Mouse (Mus musculus): ENCODE measurements around the gene Akap5. TPM values are rescaled to one million over a fixed set of nuclear protein-coding genes. Genes with fewer than 3 reads are reported as not detected.

The Akap5 gene
- polyA plus RNA-seq (2015; fragmentation: Nextera tagmentation; extraction: Ambion mirVana): 1.1 and 1.5 TPM in 2 replicates

GRCm38 (mm10) chr12:76324679-76325431 lies at the start of gene Akap5:
Akap5 (plus strand) TSS chr12:76324891.
- 1% methylated on average over 53 of the region's 53 CpGs for WGBS
- H3K4me3 ChIP-seq: peak within 1 kb of the TSS; percentile 60
- H3K4me2 ChIP-seq: peak within 1 kb of the TSS; percentile 92

GRCm38 (mm10) chr12:76278209-76278608 lies 46.5 kb upstream of the Akap5 start:
- Histone ChIP-seq H3K27me3 (no peaks in the 10 kb centered on the region), H3K36me3 (peaks cover 54% of the 10 kb centered on the region), H3K9me3 (no peaks in the 10 kb centered on the region), H3K9ac (no peak overlapping the region), H3K4me3 (no peak overlapping the region), H3K4me2 (no peak overlapping the region), H3K4me1 (no peaks in the 10 kb centered on the region; the same call in 1 of the 2 replicates), H3K27ac (no peak overlapping the region)
- WGBS: 78% methylated on average over 6 of the region's 6 CpGs
- no peak for ATAC-seq (ENCODE audit: insufficient number of reproducible peaks, insufficient read depth, low FRiP score, low TSS enrichment, low read depth)

More at GRCm38 (mm10) chr12:76324679-76325431, at the start of gene Akap5:
- ATAC-seq (ENCODE audit: insufficient number of reproducible peaks, insufficient read depth, low FRiP score, low TSS enrichment, low read depth): peak; percentile 85
- H3K9me3 ChIP-seq: no peaks in the 10 kb centered on the region
- peaks cover 9% of the 10 kb centered on the region for H3K4me1 ChIP-seq
- peaks cover 13% of the 10 kb centered on the region; the same call in 1 of the 2 replicates for H3K36me3 ChIP-seq
- peaks cover 10% of the 10 kb centered on the region; the same call in 1 of the 2 replicates for H3K27me3 ChIP-seq
- H3K27ac ChIP-seq: no peak within 1 kb of the TSS
- H3K9ac ChIP-seq: peak within 1 kb of the TSS; percentile 73

- Histone ChIP-seq H3K4me1 (no peaks in the 10 kb centered on the region; the same call in 1 of the 2 replicates), H3K36me3 (peaks cover 65% of the 10 kb centered on the region), H3K9me3 (no peaks in the 10 kb centered on the region), H3K9ac (no peak overlapping the region), H3K4me3 (no peak overlapping the region), H3K27ac (no peak overlapping the region), H3K27me3 (no peaks in the 10 kb centered on the region), H3K4me2 (no peak overlapping the region)
- no peak for ATAC-seq (ENCODE audit: insufficient number of reproducible peaks, insufficient read depth, low FRiP score, low TSS enrichment, low read depth)
- 88% methylated on average over 9 of the region's 9 CpGs for WGBS
Measured at GRCm38 (mm10) chr12:76280556-76280955, 44.1 kb upstream of the Akap5 start.

- Histone ChIP-seq H3K9me3 (no peaks in the 10 kb centered on the region), H3K4me3 (no peak overlapping the region), H3K4me1 (no peaks in the 10 kb centered on the region; the same call in 1 of the 2 replicates), H3K27ac (no peak overlapping the region), H3K27me3 (no peaks in the 10 kb centered on the region), H3K36me3 (peaks cover 66% of the 10 kb centered on the region), H3K4me2 (no peak overlapping the region), H3K9ac (no peak overlapping the region)
- 91% methylated on average over 2 of the region's 2 CpGs for WGBS
- no peak for ATAC-seq (ENCODE audit: insufficient number of reproducible peaks, insufficient read depth, low FRiP score, low TSS enrichment, low read depth)
Measured at GRCm38 (mm10) chr12:76281111-76281660, 43.5 kb upstream of the Akap5 start.

GRCm38 (mm10) chr12:76282132-76282531 lies 42.6 kb upstream of the Akap5 start:
- ATAC-seq (ENCODE audit: insufficient number of reproducible peaks, insufficient read depth, low FRiP score, low TSS enrichment, low read depth): no peak
- Histone ChIP-seq H3K9me3 (no peaks in the 10 kb centered on the region), H3K27ac (no peak overlapping the region), H3K9ac (no peak overlapping the region), H3K4me3 (no peak overlapping the region), H3K36me3 (peaks cover 68% of the 10 kb centered on the region), H3K4me1 (no peaks in the 10 kb centered on the region; the same call in 1 of the 2 replicates), H3K4me2 (no peak overlapping the region), H3K27me3 (no peaks in the 10 kb centered on the region)
- 57% methylated on average over 4 of the region's 4 CpGs for WGBS

GRCm38 (mm10) chr12:76282532-76283173 lies 42.0 kb upstream of the Akap5 start:
- WGBS: 90% methylated on average over 17 of the region's 17 CpGs
- no peaks in the 10 kb centered on the region for H3K27me3 ChIP-seq
- no peak for ATAC-seq (ENCODE audit: insufficient number of reproducible peaks, insufficient read depth, low FRiP score, low TSS enrichment, low read depth)
- peaks cover 68% of the 10 kb centered on the region for H3K36me3 ChIP-seq
- H3K27ac ChIP-seq: no peak overlapping the region
- no peak overlapping the region for H3K4me2 ChIP-seq
- H3K4me3 ChIP-seq: no peak overlapping the region
- no peaks in the 10 kb centered on the region; the same call in 1 of the 2 replicates for H3K4me1 ChIP-seq
- no peak overlapping the region for H3K9ac ChIP-seq
- no peaks in the 10 kb centered on the region for H3K9me3 ChIP-seq

GRCm38 (mm10) chr12:76285418-76285817 lies 39.3 kb upstream of the Akap5 start:
- 88% methylated on average over 6 of the region's 6 CpGs for WGBS
- peaks cover 70% of the 10 kb centered on the region for H3K36me3 ChIP-seq
- ATAC-seq (ENCODE audit: insufficient number of reproducible peaks, insufficient read depth, low FRiP score, low TSS enrichment, low read depth): no peak

GRCm38 (mm10) chr12:76287986-76288385 lies 36.7 kb upstream of the Akap5 start:
- Histone ChIP-seq H3K27me3 (no peaks in the 10 kb centered on the region), H3K4me2 (no peak overlapping the region), H3K4me3 (no peak overlapping the region), H3K4me1 (no peaks in the 10 kb centered on the region), H3K27ac (no peak overlapping the region), H3K9ac (no peak overlapping the region), H3K9me3 (no peaks in the 10 kb centered on the region), H3K36me3 (peaks cover 76% of the 10 kb centered on the region)
- 74% methylated on average over 8 of the region's 8 CpGs for WGBS
- ATAC-seq (ENCODE audit: insufficient number of reproducible peaks, insufficient read depth, low FRiP score, low TSS enrichment, low read depth): no peak

More at GRCm38 (mm10) chr12:76285418-76285817, 39.3 kb upstream of the Akap5 start:
- Histone ChIP-seq H3K4me2 (no peak overlapping the region), H3K27ac (no peak overlapping the region), H3K4me1 (no peaks in the 10 kb centered on the region; the same call in 1 of the 2 replicates), H3K4me3 (no peak overlapping the region), H3K9me3 (no peaks in the 10 kb centered on the region), H3K9ac (0 out of 2 replicates have a peak overlapping the region, but pooled peaks have one; percentile 11), H3K27me3 (no peaks in the 10 kb centered on the region)

- Histone ChIP-seq H3K27ac (no peak overlapping the region), H3K36me3 (peaks cover 76% of the 10 kb centered on the region), H3K27me3 (no peaks in the 10 kb centered on the region), H3K4me3 (no peak overlapping the region), H3K4me2 (no peak overlapping the region), H3K9ac (no peak overlapping the region), H3K4me1 (no peaks in the 10 kb centered on the region), H3K9me3 (no peaks in the 10 kb centered on the region)
- 94% methylated on average over 5 of the region's 5 CpGs for WGBS
- ATAC-seq (ENCODE audit: insufficient number of reproducible peaks, insufficient read depth, low FRiP score, low TSS enrichment, low read depth): no peak
Measured at GRCm38 (mm10) chr12:76288494-76288893, 36.2 kb upstream of the Akap5 start.

GRCm38 (mm10) chr12:76289428-76289827 lies 35.3 kb upstream of the Akap5 start:
- Histone ChIP-seq H3K27me3 (no peaks in the 10 kb centered on the region), H3K4me1 (no peaks in the 10 kb centered on the region), H3K9ac (no peak overlapping the region), H3K4me2 (no peak overlapping the region), H3K9me3 (no peaks in the 10 kb centered on the region), H3K27ac (no peak overlapping the region), H3K36me3 (peaks cover 76% of the 10 kb centered on the region), H3K4me3 (no peak overlapping the region)
- no peak for ATAC-seq (ENCODE audit: insufficient number of reproducible peaks, insufficient read depth, low FRiP score, low TSS enrichment, low read depth)
- WGBS: 92% methylated on average over 12 of the region's 12 CpGs

GRCm38 (mm10) chr12:76290271-76290670 lies 34.4 kb upstream of the Akap5 start:
- WGBS: 94% methylated on average over 2 of the region's 2 CpGs
- Histone ChIP-seq H3K4me1 (no peaks in the 10 kb centered on the region), H3K4me2 (no peak overlapping the region), H3K9ac (no peak overlapping the region), H3K27ac (no peak overlapping the region), H3K4me3 (no peak overlapping the region), H3K27me3 (no peaks in the 10 kb centered on the region), H3K9me3 (no peaks in the 10 kb centered on the region), H3K36me3 (peaks cover 83% of the 10 kb centered on the region)
- no peak for ATAC-seq (ENCODE audit: insufficient number of reproducible peaks, insufficient read depth, low FRiP score, low TSS enrichment, low read depth)
